Comparison of ENCODE assay signal across 7 mouse cellular contexts in genomic region chr8:85840657-85841488, GRCm38 (mm10). TPM values are rescaled to one million over a fixed set of nuclear protein-coding genes. Genes with fewer than 3 reads are reported as not detected.
A peak's percentile ranks its signal among the peaks of the same experiment; 100 is the strongest.
DNase-seq lines count a peak whose midpoint lies in the region; ATAC-seq lines count a peak whose summit lies in the region.

Itfg1 (minus strand) TSS chr8:85840921.
Phkb (plus strand) TSS chr8:85840959.

- DNase-seq in adrenal gland, adult 18-20 months (ENCODE audit: low spot score in 2 of 2) = peak; percentile 92
- peak; percentile 95 for DNase-seq in embryo, embryonic 11 days
- DNase-seq in gastrocnemius, postnatal 36 days = peak; percentile 87 to 92
- peak; percentile 90 to 93 for DNase-seq in left cerebral cortex, postnatal 25 days (ENCODE audit: low spot score in 2 of 2)
- DNase-seq in midbrain, embryonic 10.5 days (ENCODE audit: low spot score) = peak; percentile 95
- peak; percentile 90 for DNase-seq in right cerebral cortex, postnatal 4 days

- ATAC-seq in intestine, embryonic 15.5 days = peak; percentile 98

- H3K4me1 ChIP-seq in intestine, embryonic 15.5 days (replicated peaks) = 0 out of 2 replicates have a peak, but pooled peaks cover 4% of the 10 kb centered on the region
- peaks cover 24% of the 10 kb centered on the region for H3K4me1 ChIP-seq in midbrain, embryonic 10.5 days

- H3K27ac ChIP-seq in intestine, embryonic 15.5 days = peak within 1 kb of the TSS; percentile 97
- H3K27ac ChIP-seq in midbrain, embryonic 10.5 days (replicated peaks) = peak within 1 kb of the TSS; percentile 97

- under 1% methylated on average over 53 of the region's 54 CpGs for WGBS in intestine, embryonic 15.5 days
- under 1% methylated on average over 54 of the region's 54 CpGs for WGBS in midbrain, embryonic 10.5 days

- H3K9me3 ChIP-seq in intestine, embryonic 15.5 days = no peaks in the 10 kb centered on the region
- H3K9me3 ChIP-seq in midbrain, embryonic 10.5 days (replicated peaks) = no peaks in the 10 kb centered on the region

- intact Hi-C loops in gastrocnemius, postnatal 36 days (cut with DNase I) = no loop called here
- intact Hi-C loops in left cerebral cortex, postnatal 25 days (cut with DNase I) = loop anchor here (2.0 to 10.0 kb wide), 5 partner anchors 140 to 871 kb away; partner anchors contain the start of genes Abcc12 and Neto2

- H3K27me3 ChIP-seq in intestine, embryonic 15.5 days (replicated peaks) = no peaks in the 10 kb centered on the region
- no peaks in the 10 kb centered on the region for H3K27me3 ChIP-seq in midbrain, embryonic 10.5 days (ENCODE audit: low read depth, poor library complexity, severe bottlenecking)

- peak within 1 kb of the TSS; percentile 91 for H3K9ac ChIP-seq in intestine, embryonic 15.5 days

- H3K4me2 ChIP-seq in intestine, embryonic 15.5 days (replicated peaks) = peak within 1 kb of the TSS; percentile 76

- H3K4me3 ChIP-seq in intestine, embryonic 15.5 days (replicated peaks) = peak within 1 kb of the TSS; percentile 87
- H3K4me3 ChIP-seq in midbrain, embryonic 10.5 days = peak within 1 kb of the TSS; percentile 88

- H3K36me3 ChIP-seq in intestine, embryonic 15.5 days = no peaks in the 10 kb centered on the region
- peaks cover 22% of the 10 kb centered on the region for H3K36me3 ChIP-seq in midbrain, embryonic 10.5 days

RNA-seq across cellular contexts. Expression of gene Itfg1, which starts in this region (rescaled TPM):
- total RNA-seq in adrenal gland, adult 18-20 months (2021) = 10 to 100 TPM; 66.7 to 76.4 TPM
- total RNA-seq in gastrocnemius, postnatal 36 days (2021) = 10 to 100 TPM; 38.8 to 39.5 TPM
- 60.1 and 66.9 TPM in 2 replicates for polyA plus RNA-seq in intestine, embryonic 15.5 days (2015; fragmentation: Nextera tagmentation; extraction: Ambion mirVana)
- 100 to 1,000 TPM; 177 to 183 TPM for total RNA-seq in left cerebral cortex, postnatal 25 days (2021)
- 68.0 and 78.7 TPM in 2 replicates for polyA plus RNA-seq in midbrain, embryonic 10.5 days (2016; fragmentation: Nextera tagmentation; extraction: Ambion mirVana)

RNA-seq across cellular contexts. Expression of gene Phkb, which starts in this region (rescaled TPM):
- total RNA-seq in adrenal gland, adult 18-20 months (2021) = 10 to 100 TPM; 60.3 to 66.4 TPM
- total RNA-seq in gastrocnemius, postnatal 36 days (2021) = 100 to 1,000 TPM; 342 to 346 TPM
- polyA plus RNA-seq in intestine, embryonic 15.5 days (2015; fragmentation: Nextera tagmentation; extraction: Ambion mirVana) = 31.0 and 33.4 TPM in 2 replicates
- total RNA-seq in left cerebral cortex, postnatal 25 days (2021) = 10 to 100 TPM; 33.4 to 38.0 TPM
- polyA plus RNA-seq in midbrain, embryonic 10.5 days (2016; fragmentation: Nextera tagmentation; extraction: Ambion mirVana) = 42.0 and 42.9 TPM in 2 replicates

Comparison
In these comparisons a context has a peak if more than half of its experiments do, and no peak if none do; other contexts are left out.
1. Peak in every context shown above with its lines: DNase-seq, ATAC-seq, H3K4me3 ChIP-seq and H3K27ac ChIP-seq.
2. RNA of gene Phkb (total RNA-seq): 342 to 346 TPM in gastrocnemius, postnatal 36 days; 60.3 to 66.4 TPM in adrenal gland, adult 18-20 months and 33.4 to 38.0 TPM in left cerebral cortex, postnatal 25 days; every median in the first group is over 4 times any median in the second.